Mouse (Mus musculus) heart, embryonic 14.5 days (tissue): Measurements from ENCODE around the gene Slc4a8. TPM values are rescaled to one million over a fixed set of nuclear protein-coding genes. Genes with fewer than 3 reads are reported as not detected.
"Not testable (repeated sequence)": the region's sequence is repeated elsewhere in the genome, so short reads cannot be mapped to it uniquely, and the experiment has no call there.

Experiments
- ATAC-seq: fragments of 200-750 bp; cut with Nextera tagmentation; 2 replicates; pipeline ENCODE4 v1.8.0; 2017; ENCODE audit warnings: low read depth, moderate TSS enrichment; ENCODE audit not compliant: insufficient number of reproducible peaks, insufficient read depth, low FRiP score
- H3K27ac ChIP-seq, 2 experiments: fragments of 200-500 bp in 1 of 2; fragments of 300-500 bp in 1 of 2; sonication (generic) in 1 of 2; replicated peaks in 1 of 2; 2 replicates each; pipeline ENCODE4 v1.5.1; 2012 to 2014; ENCODE audit warnings: low read depth in 2 of 2, low read length in 2 of 2, control low read depth in 1 of 2, mild to moderate bottlenecking in 1 of 2, mixed read lengths in 1 of 2; ENCODE audit not compliant: control insufficient read depth in 1 of 2, insufficient read depth in 1 of 2
- H3K27me3 ChIP-seq: fragments of 300-500 bp; sonication (generic); 2 replicates; pipeline ENCODE4 v1.6.1; 2014; ENCODE audit warnings: mild to moderate bottlenecking, low read length, control low read depth; ENCODE audit not compliant: control insufficient read depth, insufficient read depth
- H3K36me3 ChIP-seq: fragments of 300-500 bp; sonication (generic); 2 replicates; pipeline ENCODE4 v1.6.1; 2014; ENCODE audit warnings: mild to moderate bottlenecking, control low read depth, low read length, mixed read lengths; ENCODE audit not compliant: control insufficient read depth, insufficient read depth
- H3K4me1 ChIP-seq, 2 experiments: fragments of 200-500 bp in 1 of 2; fragments of 300-500 bp in 1 of 2; sonication (generic) in 1 of 2; 2 replicates each; pipeline ENCODE4 v1.6.1; 2012 to 2014; ENCODE audit warnings: low read length in 2 of 2, control low read depth in 1 of 2, mixed read lengths in 1 of 2; ENCODE audit not compliant: control insufficient read depth in 2 of 2, insufficient read depth in 2 of 2
- H3K4me2 ChIP-seq: fragments of 300-500 bp; sonication (generic); 2 replicates; pipeline ENCODE4 v1.6.1; 2014; ENCODE audit warnings: mild to moderate bottlenecking, low read length
- H3K4me3 ChIP-seq, 2 experiments: fragments of 200-500 bp in 1 of 2; fragments of 300-500 bp in 1 of 2; sonication (generic) in 1 of 2; 2 replicates each; pipeline ENCODE4 v1.5.1; 2012 to 2014; ENCODE audit warnings: low read length in 2 of 2, mild to moderate bottlenecking in 2 of 2, control low read depth in 1 of 2, low read depth in 1 of 2, moderate library complexity in 1 of 2; ENCODE audit not compliant: control insufficient read depth in 1 of 2, insufficient read depth in 1 of 2
- H3K9ac ChIP-seq: fragments of 300-500 bp; sonication (generic); 2 replicates; pipeline ENCODE4 v1.6.1; 2014; ENCODE audit warnings: mild to moderate bottlenecking, low read length
- H3K9me3 ChIP-seq: fragments of 300-500 bp; sonication (generic); 2 replicates; pipeline ENCODE4 v1.6.1; 2016; ENCODE audit warnings: low read length, control low read depth; ENCODE audit not compliant: control insufficient read depth
- WGBS: fragments of 180-500 bp; shearing (Covaris S2); extraction: QIAGEN DNeasy Blood & Tissue Kit; methylation state at CpG from one replicate; pipeline ENCODE4 v1.1.7; 2014; 5-methylcytosine and 5-hydroxymethylcytosine counted together
- polyA plus RNA-seq: library from polyadenylated mRNA; unstranded; fragments of >200 nt; fragmentation: Nextera tagmentation; extraction: Ambion mirVana; gene quantifications from 2 replicates; pipeline ENCODE4 v1.2.1, GENCODE M21; 2014

Gene Slc4a8
- polyA plus RNA-seq, 1 experiment from 2014 or later = 0.76 TPM

- H3K9ac ChIP-seq = no peak overlapping the region
- no peaks in the 10 kb centered on the region for H3K36me3 ChIP-seq
- 31% methylated on average over 9 of the region's 9 CpGs for WGBS
- H3K27me3 ChIP-seq = peaks cover 48% of the 10 kb centered on the region
- peak overlapping the region; percentile 57 to 70 for H3K4me3 ChIP-seq
- peak overlapping the region; percentile 95 for H3K4me2 ChIP-seq
- no peak for ATAC-seq
- no peaks in the 10 kb centered on the region for H3K9me3 ChIP-seq
- H3K4me1 ChIP-seq = peaks cover 3 to 5% of the 10 kb centered on the region in 2 experiments; a peak in 3 of 4 replicates
- no peak overlapping the region for H3K27ac ChIP-seq
These were observed 520 bp upstream of the Slc4a8 start for GRCm38 (mm10) chr15:100761036-100761418.

- no peak for ATAC-seq
- no peak overlapping the region for H3K4me2 ChIP-seq
- 52% methylated on average over 8 of the region's 8 CpGs for WGBS
These were observed 1.1 kb downstream of the Slc4a8 start for GRCm38 (mm10) chr15:100762649-100763048.

GRCm38 (mm10) chr15:100764163-100764951, 2.8 kb downstream of the Slc4a8 start:
- Histone ChIP-seq H3K36me3 (no peaks in the 10 kb centered on the region), H3K27ac (no peak overlapping the region), H3K9ac (no peak overlapping the region), H3K4me1 (peaks cover 3 to 5% of the 10 kb centered on the region in 2 experiments; a peak in 3 of 4 replicates), H3K4me3 (no peak overlapping the region), H3K4me2 (no peak overlapping the region), H3K9me3 (no peaks in the 10 kb centered on the region), H3K27me3 (peaks cover 67% of the 10 kb centered on the region)
- ATAC-seq = no peak; the same call in 1 of the 2 replicates
- 71% methylated on average over 16 of the region's 16 CpGs for WGBS

More at GRCm38 (mm10) chr15:100762649-100763048, 1.1 kb downstream of the Slc4a8 start:
- peaks cover 61% of the 10 kb centered on the region for H3K27me3 ChIP-seq
- H3K4me3 ChIP-seq = no peak overlapping the region
- H3K36me3 ChIP-seq = no peaks in the 10 kb centered on the region
- H3K9me3 ChIP-seq = no peaks in the 10 kb centered on the region
- H3K9ac ChIP-seq = no peak overlapping the region
- no peak overlapping the region for H3K27ac ChIP-seq
- peaks cover 3 to 5% of the 10 kb centered on the region in 2 experiments; a peak in 3 of 4 replicates for H3K4me1 ChIP-seq

GRCm38 (mm10) chr15:100766826-100767225, 5.3 kb downstream of the Slc4a8 start:
- Histone ChIP-seq H3K27ac (no peak overlapping the region), H3K9ac (no peak overlapping the region), H3K27me3 (peaks cover 81% of the 10 kb centered on the region), H3K9me3 (0 out of 2 replicates have a peak, but pooled peaks cover 4% of the 10 kb centered on the region), H3K4me2 (no peak overlapping the region), H3K36me3 (no peaks in the 10 kb centered on the region), H3K4me1 (peaks cover 0 to 4% of the 10 kb centered on the region in 2 experiments; a peak in 2 of 4 replicates), H3K4me3 (no peak overlapping the region)
- WGBS = 68% methylated on average over 9 of the region's 9 CpGs
- no peak for ATAC-seq

- H3K9me3 ChIP-seq = 0 out of 2 replicates have a peak, but pooled peaks cover 4% of the 10 kb centered on the region
- no peaks in the 10 kb centered on the region for H3K4me1 ChIP-seq
- H3K4me2 ChIP-seq = no peak overlapping the region
- no peak overlapping the region for H3K4me3 ChIP-seq
- H3K27ac ChIP-seq = no peak overlapping the region
- WGBS = 75% methylated on average over 13 of the region's 13 CpGs
- peaks cover 79% of the 10 kb centered on the region for H3K27me3 ChIP-seq
- no peak for ATAC-seq
- no peaks in the 10 kb centered on the region for H3K36me3 ChIP-seq
- H3K9ac ChIP-seq = no peak overlapping the region
These were observed 6.3 kb downstream of the Slc4a8 start for GRCm38 (mm10) chr15:100767851-100768250.

- not testable (repeated sequence) for H3K9me3 ChIP-seq, H3K27ac ChIP-seq, H3K4me2 ChIP-seq, ATAC-seq, H3K4me3 ChIP-seq, H3K36me3 ChIP-seq, H3K4me1 ChIP-seq, H3K9ac ChIP-seq
- peaks cover 68% of the 10 kb centered on the region for H3K27me3 ChIP-seq
- WGBS = 45% methylated on average over 4 of the region's 4 CpGs
These were observed 7.5 kb downstream of the Slc4a8 start for GRCm38 (mm10) chr15:100769023-100769422.

GRCm38 (mm10) chr15:100770338-100770737, 8.8 kb downstream of the Slc4a8 start:
- H3K9me3 ChIP-seq = 0 out of 2 replicates have a peak, but pooled peaks cover 4% of the 10 kb centered on the region
- H3K4me1 ChIP-seq = no peaks in the 10 kb centered on the region
- H3K9ac ChIP-seq = no peak overlapping the region
- ATAC-seq = no peak
- H3K36me3 ChIP-seq = no peaks in the 10 kb centered on the region
- 93% methylated on average over 5 of the region's 5 CpGs for WGBS
- H3K4me3 ChIP-seq = no peak overlapping the region
- peaks cover 64% of the 10 kb centered on the region for H3K27me3 ChIP-seq
- no peak overlapping the region for H3K27ac ChIP-seq
- H3K4me2 ChIP-seq = no peak overlapping the region
